Mouse (Mus musculus) hindbrain, embryonic 12.5 days (tissue): ENCODE results near the gene Rap2c. TPM values are rescaled to one million over a fixed set of nuclear protein-coding genes. Genes with fewer than 3 reads are reported as not detected.

Experiments used
- ATAC-seq: fragments of 200-750 bp; cut with Nextera tagmentation; 2 replicates; pipeline ENCODE4 v1.8.0; 2017; ENCODE audit warnings: moderate TSS enrichment; ENCODE audit not compliant: low FRiP score
- H3K27ac ChIP-seq: fragments of 300-500 bp; sonication (generic); 2 replicates; pipeline ENCODE4 v1.5.1; 2016; ENCODE audit warnings: mild to moderate bottlenecking
- H3K27me3 ChIP-seq: fragments of 300-500 bp; sonication (generic); 2 replicates; pipeline ENCODE4 v1.6.1; 2016; ENCODE audit warnings: mild to moderate bottlenecking
- H3K36me3 ChIP-seq: fragments of 300-500 bp; sonication (generic); 2 replicates; pipeline ENCODE4 v1.6.1; 2016; ENCODE audit warnings: mild to moderate bottlenecking
- H3K4me1 ChIP-seq: fragments of 300-500 bp; sonication (generic); 2 replicates; pipeline ENCODE4 v1.6.1; 2016
- H3K4me2 ChIP-seq: fragments of 300-500 bp; sonication (generic); replicated peaks from 2 replicates; pipeline ENCODE4 v1.6.1; 2016; ENCODE audit warnings: mild to moderate bottlenecking
- H3K4me3 ChIP-seq: fragments of 300-500 bp; sonication (generic); 2 replicates; pipeline ENCODE4 v1.5.1; 2016; ENCODE audit warnings: mild to moderate bottlenecking
- H3K9ac ChIP-seq: fragments of 300-500 bp; sonication (generic); 2 replicates; pipeline ENCODE4 v1.6.1; 2016; ENCODE audit warnings: mild to moderate bottlenecking, moderate library complexity
- H3K9me3 ChIP-seq: fragments of 300-500 bp; sonication (generic); replicated peaks from 2 replicates; pipeline ENCODE4 v1.6.1; 2016; ENCODE audit warnings: mild to moderate bottlenecking
- WGBS: fragments of 180-500 bp; shearing (Covaris S2); methylation state at CpG from one replicate; pipeline ENCODE4 v1.1.7; 2016; 5-methylcytosine and 5-hydroxymethylcytosine counted together
- polyA plus RNA-seq: library from polyadenylated mRNA; unstranded; fragments of >200 nt; fragmentation: Nextera tagmentation; extraction: Ambion mirVana; gene quantifications from 2 replicates; pipeline ENCODE4 v1.2.1, GENCODE M21; 2016

The Rap2c gene
- polyA plus RNA-seq, 1 experiment from 2014 or later, result 26.8 TPM

DNA sequence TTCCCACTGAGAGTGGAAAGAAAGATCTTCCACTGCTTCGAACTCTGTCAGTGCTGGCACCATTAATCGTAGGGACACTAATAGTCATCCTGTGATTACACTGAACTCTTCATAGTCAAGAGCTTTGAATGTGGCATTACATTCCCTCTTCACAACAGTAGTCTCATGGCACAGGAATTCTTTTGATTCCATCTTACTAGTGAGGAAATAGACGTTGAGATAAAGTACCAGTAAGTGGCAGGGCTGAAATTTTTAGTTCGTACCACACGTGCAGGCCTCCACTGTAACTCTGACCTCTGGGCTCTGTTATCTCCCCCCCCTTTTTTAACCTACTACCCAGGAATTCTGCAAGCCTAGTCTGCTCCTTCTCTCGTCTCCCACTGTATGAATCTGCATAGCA, 54.9 kb downstream of the Rap2c start:
- no peak for ATAC-seq
- no peaks in the 10 kb centered on the region for H3K27me3 ChIP-seq
- no peaks in the 10 kb centered on the region for H3K36me3 ChIP-seq
- H3K4me1 ChIP-seq, result no peaks in the 10 kb centered on the region
- no peak overlapping the region for H3K4me2 ChIP-seq
- no peak overlapping the region for H3K4me3 ChIP-seq
- no peak overlapping the region for H3K9ac ChIP-seq
- no peak overlapping the region for H3K27ac ChIP-seq
- no peaks in the 10 kb centered on the region for H3K9me3 ChIP-seq
- WGBS, result 72% methylated on average over 6 of the region's 6 CpGs

Other genes starting within 250 kb of the Rap2c start
- gene Stk26, start 177.0 kb downstream of the Rap2c start, polyA plus RNA-seq, result 6.0 and 7.2 TPM in 2 replicates
- not detected in 2 replicates for gene Frmd7, start 75.3 kb downstream of the Rap2c start, polyA plus RNA-seq
- gene Mbnl3, start 188.5 kb upstream of the Rap2c start, polyA plus RNA-seq, result 5.3 and 5.9 TPM in 2 replicates